Mouse (Mus musculus) ES-Bruce4 (cell line): ENCODE data around the gene Fgf16.

Source experiments
- CTCF ChIP-seq: IDR thresholded peaks from one replicate; pipeline ENCODE4 v1.8.1; 2011; ENCODE audit warnings: low read depth, low read length
- EP300 ChIP-seq: IDR thresholded peaks from 2 replicates; pipeline ENCODE4 v1.6.1; 2011; ENCODE audit warnings: low read depth, low read length; ENCODE audit not compliant: insufficient read depth
- POLR2A ChIP-seq: IDR thresholded peaks from one replicate; pipeline ENCODE4 v1.8.1; 2011; ENCODE audit warnings: low read length; ENCODE audit not compliant: insufficient read depth

- TF ChIP-seq POLR2A (no peak), CTCF (no peak), EP300 (no peak)
Measured at GRCm38 (mm10) chrX:105765005-105765706, 1.1 kb downstream of the Fgf16 start.
